Mouse (Mus musculus): ENCODE results near the gene Wfikkn2. TPM values are rescaled to one million over a fixed set of nuclear protein-coding genes. Genes with fewer than 3 reads are reported as not detected.

The Wfikkn2 gene
- polyA plus RNA-seq, 2 experiments from 2014 or later, result 0.86 to 2.4 TPM

Other genes starting within 250 kb of the Wfikkn2 start
- 10 to 100 TPM; 14.9 to 20.3 TPM for gene Spag9, start 249.9 kb downstream of the Wfikkn2 start, polyA plus RNA-seq (2017; shearing (Covaris generic))
- gene Tob1, start 34.6 kb downstream of the Wfikkn2 start, polyA plus RNA-seq (2017; shearing (Covaris generic)), result 1 to 10 TPM; 4.7 to 8.9 TPM
- gene Gm21885, start 35.9 kb upstream of the Wfikkn2 start, polyA plus RNA-seq (2017; shearing (Covaris generic)), result 1 to 10 TPM in 1 of 2 experiments, not detected in 1; 1.3 TPM
- 100 to 1,000 TPM; 153 to 164 TPM for gene Luc7l3, start 76.0 kb upstream of the Wfikkn2 start, polyA plus RNA-seq (2017; shearing (Covaris generic))
- 10 to 100 TPM; 14.1 to 14.8 TPM for gene Ankrd40, start 82.0 kb upstream of the Wfikkn2 start, polyA plus RNA-seq (2017; shearing (Covaris generic))
- 1 to 10 TPM in 1 of 2 experiments, under 1 TPM in 1; 0.67 to 2.8 TPM for gene Abcc3, start 147.0 kb upstream of the Wfikkn2 start, polyA plus RNA-seq (2017; shearing (Covaris generic))
- gene Cacna1g, start 228.2 kb upstream of the Wfikkn2 start, polyA plus RNA-seq (2017; shearing (Covaris generic)), result not detected
- not detected for gene Spata20, start 240.2 kb upstream of the Wfikkn2 start, polyA plus RNA-seq (2017; shearing (Covaris generic))